Mouse (Mus musculus): Measurements from ENCODE around the gene Hist2h2aa1.
"Not testable (repeated sequence)": the region's sequence is repeated elsewhere in the genome, so short reads cannot be mapped to it uniquely, and the experiment has no call there.

Hist2h2aa1 gene

DNA sequence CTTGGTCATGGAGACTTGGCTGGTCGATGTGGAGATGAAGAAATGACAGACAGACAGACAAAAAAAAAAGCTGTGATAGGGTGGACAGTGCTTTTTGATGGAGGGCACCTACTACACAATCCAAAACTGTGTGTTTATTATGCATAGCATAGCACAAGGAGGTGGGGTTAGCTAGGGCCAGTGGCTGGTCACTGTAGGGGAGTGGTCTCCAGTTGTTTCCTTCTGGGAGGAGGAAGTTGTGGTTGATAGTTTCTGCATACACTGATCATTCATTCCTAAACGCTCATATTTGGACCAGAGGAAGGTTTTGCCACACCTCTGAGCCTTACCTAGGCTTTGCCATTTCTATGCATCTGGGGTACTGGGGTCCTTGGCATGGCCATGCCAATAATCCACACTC is 14.9 kb upstream of the Hist2h2aa1 start:
- DNase-seq (ENCODE audit: low spot score): no peak

DNA sequence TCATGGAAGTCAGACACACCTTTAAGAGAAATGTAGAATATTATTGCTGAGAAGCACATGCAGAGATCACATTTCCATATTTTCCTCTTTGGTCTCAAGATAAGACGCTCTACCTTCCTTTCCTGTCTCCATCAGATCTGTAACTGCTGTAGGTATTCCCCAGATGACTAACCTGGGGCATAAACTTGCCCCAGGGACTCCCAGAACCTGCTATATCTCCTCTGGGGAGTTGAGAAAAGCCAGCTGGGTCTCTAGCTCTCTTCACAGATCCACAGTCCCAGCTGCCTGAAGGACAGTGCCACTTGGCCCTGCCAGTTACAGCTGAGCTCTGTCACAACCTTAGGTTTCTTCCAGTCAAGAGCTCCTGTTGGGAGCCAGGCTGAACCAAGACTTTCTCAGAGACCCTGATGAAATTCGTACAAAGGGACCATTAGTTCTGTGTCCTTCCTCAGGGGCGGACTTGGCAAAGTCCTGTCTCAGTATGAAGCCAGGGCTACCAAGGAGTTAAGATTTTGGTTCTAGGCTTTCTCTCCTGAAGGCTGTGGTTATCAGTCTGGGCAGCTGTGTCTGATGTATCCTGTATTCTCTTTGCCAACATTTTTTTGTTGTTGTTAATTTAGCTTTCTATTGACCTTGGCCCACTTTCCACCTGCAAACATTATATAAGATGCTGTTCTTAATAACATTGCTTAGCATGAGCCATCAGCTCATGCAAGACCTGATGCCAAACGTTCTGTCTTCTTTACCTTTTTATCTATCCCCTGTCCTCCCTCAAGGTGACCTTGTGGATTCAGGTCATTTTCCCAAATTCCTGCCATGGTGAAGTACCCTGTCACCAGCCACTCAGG is 14.2 kb upstream of the Hist2h2aa1 start:
- DNase-seq (ENCODE audit: low spot score): no peak

DNA sequence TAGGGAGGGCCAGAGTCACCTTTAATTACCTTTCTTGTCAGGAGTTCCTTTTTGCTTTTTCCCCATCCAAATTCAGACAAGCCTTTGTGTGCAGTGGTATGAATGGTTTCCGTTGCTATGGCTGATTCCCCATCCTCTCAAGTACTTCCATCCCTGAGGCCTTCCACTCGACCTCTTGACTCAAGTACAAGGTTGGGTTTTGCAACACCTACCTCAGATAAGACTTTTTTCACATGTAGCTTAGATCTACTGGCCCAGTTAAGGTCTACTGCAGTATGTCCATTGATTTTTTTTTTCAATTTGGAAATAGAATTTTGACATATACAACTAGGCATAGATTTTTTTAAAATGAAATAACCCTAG is 13.6 kb upstream of the Hist2h2aa1 start:
- DNase-seq (ENCODE audit: low spot score): no peak

DNA sequence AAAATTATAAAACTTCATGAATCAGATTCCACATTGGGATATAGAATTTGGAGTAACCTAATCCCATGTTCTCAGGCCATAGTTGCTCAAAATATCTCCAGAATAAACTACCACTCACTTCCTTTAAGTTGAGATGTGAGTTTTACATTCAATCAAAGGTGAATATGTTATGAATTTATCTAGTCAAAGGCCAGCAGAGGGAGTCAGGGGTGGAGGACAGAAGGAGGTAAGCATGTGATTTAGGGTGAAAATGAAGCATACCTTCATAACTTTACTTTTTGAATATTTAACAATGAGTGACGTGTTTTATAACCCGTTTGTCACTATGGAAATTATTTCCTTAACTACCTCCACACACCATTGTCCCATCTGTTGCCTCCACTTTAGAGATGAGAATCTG is 10.4 kb upstream of the Hist2h2aa1 start:
- no peak for DNase-seq (ENCODE audit: low spot score)

DNA sequence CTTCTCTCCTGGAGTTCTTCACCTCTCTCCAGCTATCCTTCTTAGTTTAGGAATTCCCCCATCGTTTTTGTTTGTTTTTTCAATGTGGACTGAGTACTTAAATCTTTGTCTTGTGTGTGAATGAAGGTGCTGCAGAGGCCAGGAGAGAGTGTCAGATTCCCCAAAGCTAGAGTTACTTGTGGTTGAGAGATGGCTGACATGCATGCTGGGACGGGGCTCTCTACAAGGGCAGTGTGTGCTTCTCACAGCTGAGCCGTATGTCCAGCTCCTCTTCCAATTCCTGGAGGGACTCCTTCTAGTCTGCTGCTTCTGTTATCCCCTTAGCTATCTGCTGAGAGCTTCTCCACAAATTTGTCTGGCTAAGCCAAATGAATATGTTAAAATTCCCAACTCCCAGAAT is 9.5 kb upstream of the Hist2h2aa1 start:
- no peak for DNase-seq (ENCODE audit: low spot score)

DNA sequence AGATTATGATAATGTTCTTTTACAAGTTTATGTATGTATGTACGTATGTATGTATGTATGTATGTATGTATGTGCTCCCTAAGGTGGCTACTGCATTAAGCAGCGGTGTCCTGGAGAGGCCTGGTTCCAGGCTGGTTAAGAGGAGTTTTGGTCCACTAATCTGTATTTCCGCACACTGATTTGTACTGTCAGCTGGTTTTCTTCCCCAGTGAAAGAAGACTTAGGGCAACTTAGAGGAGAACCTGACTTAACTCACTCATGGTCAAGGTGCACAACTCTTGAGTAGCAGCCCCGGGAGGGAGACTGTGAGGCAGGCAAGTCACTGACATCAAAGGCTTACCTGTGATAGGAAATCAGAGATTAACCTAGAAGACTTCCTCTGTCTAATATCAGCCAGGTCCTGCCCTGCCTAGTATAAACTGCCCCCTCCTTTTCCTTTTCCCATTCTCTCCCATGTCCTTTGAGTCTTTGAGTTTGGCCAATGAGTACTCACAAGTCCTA is 8.4 kb upstream of the Hist2h2aa1 start:
- no peak for DNase-seq (ENCODE audit: low spot score)

DNA sequence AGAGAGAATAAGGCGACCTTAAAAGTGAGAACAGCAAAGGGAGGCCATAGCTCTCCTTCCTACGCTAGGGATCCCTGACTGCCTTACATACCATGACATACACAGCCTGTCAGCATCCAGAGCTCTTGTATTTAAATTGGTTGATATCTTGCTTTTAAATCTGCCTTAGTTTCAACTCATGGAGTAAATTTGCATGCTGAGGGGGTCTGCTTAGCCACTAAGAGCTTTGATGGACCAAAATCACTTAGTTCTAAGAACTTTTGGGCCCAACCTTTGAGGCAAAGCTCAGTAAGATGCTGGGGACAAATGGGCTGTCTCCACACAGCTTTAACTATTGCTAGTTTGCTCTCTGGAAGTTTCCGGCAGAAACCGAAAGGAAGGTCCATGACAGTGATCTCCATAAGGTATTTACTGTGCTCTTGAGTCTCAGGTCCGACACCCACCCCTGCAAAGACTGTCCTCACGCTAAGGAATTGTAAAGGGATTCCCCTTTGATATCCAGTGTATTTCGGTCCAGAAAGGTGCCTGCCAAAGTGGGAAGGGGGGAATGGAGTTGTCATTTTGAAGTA is 7.9 kb upstream of the Hist2h2aa1 start:
- DNase-seq (ENCODE audit: low spot score): no peak

DNA sequence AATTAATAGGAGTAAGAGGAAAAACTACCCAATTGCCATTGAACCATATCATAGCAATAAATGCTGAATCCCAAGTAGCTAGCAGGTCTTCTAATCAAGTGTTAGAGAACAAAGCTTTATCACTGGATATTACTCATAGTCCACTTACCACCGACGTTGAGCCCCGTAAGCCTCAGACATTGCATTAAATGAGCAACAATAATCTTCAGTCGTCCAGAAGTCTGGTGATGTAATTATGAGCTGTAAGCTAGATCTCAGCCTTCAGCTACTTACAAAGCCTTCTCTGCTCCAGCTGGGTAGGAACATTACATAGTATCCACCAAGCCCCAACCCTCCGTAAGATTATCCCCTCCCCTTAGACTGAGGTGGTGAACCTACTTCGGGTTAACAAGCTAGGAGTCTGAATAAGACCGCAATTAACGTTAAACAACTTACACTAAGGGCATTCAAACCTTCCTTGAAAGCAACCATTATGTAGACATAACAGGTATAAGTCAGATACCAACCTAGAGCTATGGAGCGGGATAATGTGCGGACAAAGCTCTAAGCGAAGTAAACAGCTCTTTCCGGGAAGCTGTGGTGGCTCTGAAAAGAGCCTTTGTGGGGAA is 7.3 kb upstream of the Hist2h2aa1 start:
- DNase-seq (ENCODE audit: low spot score): no peak

DNA sequence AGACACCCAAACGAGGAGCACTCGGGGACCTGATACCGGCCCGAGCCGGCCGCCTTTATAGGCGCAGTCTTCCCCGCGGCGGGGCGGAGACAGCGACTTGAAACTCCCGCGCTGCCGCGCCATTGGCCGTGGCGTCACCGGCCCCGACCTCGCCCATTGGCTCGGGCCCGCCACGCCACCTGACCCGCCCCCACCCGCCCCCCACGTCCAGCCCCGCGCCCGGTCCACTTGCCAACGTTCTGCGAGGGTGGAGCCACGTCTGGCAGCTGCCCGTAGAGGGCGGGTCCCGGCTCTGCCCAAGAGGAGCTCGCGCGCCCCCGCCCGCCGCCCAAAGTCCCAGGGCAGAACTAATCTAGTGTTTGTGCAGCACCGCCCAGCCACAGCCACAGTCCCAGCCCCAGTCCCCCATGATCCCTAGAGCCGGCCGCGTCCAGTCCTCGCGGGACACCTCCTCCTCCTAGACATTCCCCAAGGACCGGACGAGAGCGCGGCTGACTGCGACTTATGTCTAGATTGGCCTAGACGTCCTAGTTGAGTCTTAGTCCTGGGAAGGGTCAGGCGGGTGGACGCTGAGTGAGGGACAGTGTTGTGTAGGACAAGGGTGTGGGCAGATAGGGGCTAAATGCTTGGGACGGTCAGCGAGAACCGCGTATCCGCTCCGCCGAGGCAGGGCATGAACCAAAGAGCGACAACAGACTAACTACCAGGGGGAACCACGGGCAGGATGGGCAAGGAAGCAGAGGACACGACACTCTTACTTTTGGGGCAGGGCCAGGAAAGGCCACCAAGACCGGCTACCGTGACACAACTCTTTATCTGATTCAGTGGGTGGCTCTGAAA is 6.1 kb upstream of the Hist2h2aa1 start, which contains the start of gene Hist2h3c2:
TSS of gene Hist2h3c2 (minus strand) at position 174 of the 840 bp plus-strand sequence.
- DNase-seq (ENCODE audit: low spot score): not testable (repeated sequence)

DNA sequence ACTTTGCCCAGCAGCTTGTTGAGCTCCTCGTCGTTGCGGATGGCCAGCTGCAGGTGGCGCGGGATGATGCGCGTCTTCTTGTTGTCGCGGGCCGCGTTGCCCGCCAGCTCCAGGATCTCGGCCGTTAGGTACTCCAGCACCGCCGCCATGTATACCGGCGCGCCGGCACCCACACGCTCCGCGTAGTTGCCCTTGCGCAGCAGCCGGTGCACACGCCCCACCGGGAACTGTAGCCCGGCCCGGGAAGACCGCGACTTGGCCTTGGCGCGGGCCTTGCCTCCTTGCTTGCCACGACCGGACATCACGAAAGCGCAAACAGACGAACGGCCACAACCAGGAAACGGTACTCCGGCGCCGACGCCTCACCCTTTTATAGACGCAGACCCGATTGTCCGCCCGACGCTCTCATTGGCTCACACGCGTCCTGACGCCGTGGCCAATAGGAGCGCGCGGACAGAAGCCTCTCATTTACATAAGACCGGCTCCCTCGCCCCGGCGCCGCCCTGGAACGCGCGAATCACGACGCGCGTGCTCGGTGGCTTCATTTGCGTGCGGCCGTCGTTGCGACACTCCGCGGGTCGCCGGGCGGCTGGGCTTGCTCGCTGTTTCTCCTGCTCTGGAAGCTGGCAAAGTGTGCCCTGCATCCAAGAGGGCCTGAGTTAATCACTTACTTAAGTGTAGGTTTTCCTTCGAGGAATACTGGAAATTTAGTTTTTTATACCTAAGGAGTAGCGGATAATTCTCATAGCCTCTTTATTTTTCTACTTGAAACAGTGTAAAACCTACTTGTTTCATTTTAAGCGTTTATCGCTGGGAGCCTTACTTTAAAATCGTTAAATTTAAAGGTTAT is 5.1 kb upstream of the Hist2h2aa1 start, which contains the start of gene Hist2h2aa2:
TSS of gene Hist2h2aa2 (minus strand) at position 328 of the 850 bp plus-strand sequence.
- peak; percentile 76 for DNase-seq (ENCODE audit: low spot score)

DNA sequence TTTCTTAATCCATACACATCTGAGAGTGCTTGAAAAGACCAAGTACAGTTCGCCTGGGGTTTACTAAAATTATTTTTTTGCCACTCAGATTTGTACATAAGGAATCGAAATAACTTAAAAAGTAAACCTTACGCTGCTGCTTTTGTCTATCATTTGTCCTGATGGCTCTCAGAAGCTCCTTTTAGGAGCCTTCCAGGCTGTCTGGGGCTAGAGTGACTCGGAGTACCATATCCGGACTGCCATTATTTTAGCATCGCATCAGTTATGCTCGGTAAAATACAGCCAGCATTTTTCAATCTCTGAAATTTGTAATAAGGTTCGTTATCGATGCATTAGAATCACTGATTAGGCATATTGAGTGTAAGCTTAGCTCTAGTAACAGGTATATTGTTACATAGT is 4.5 kb upstream of the Hist2h2aa1 start:
- DNase-seq (ENCODE audit: low spot score): no peak

DNA sequence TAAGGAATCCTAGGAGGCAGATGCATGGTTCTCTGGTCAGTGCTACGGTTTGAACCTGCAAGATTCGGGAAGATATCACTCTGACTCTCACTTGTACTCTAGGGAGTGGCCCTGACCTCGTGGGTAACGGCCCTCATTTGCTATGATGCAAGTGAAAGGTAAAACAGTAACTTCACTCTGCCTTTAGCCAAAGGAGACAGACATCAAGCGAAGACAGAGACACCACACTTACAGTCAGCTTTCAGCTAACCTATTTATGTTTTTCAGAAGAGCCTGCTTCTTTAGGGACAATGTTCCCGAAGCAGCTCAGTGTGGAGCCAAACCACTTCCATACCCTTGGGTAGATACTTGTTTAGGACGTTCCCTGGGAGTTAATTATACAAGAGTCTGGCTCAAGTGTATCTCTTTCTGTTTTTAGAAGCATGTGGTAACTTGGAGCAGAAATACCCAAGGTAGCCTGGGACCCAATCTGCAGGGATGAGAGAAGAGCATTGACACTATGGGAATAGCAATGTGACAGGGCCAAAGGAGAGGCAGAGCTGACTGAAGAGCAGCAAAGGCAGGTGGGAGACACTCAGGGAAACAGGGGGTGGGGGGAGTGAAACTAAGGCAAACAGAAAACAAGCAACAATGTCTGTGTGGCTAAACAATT is 1.2 kb upstream of the Hist2h2aa1 start:
- DNase-seq (ENCODE audit: low spot score): no peak

DNA sequence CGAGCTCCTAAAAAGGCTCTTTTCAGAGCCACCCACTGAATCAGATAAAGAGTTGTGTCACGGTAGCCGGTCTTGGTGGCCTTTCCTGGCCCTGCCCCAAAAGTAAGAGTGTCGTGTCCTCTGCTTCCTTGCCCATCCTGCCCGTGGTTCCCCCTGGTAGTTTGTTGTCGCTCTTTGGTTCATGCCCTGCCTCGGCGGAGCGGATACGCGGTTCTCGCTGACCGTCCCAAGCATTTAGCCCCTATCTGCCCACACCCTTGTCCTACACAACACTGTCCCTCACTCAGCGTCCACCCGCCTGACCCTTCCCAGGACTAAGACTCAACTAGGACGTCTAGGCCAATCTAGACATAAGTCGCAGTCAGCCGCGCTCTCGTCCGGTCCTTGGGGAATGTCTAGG is 721 bp downstream of the Hist2h2aa1 start:
- not testable (repeated sequence) for DNase-seq (ENCODE audit: low spot score)

DNA sequence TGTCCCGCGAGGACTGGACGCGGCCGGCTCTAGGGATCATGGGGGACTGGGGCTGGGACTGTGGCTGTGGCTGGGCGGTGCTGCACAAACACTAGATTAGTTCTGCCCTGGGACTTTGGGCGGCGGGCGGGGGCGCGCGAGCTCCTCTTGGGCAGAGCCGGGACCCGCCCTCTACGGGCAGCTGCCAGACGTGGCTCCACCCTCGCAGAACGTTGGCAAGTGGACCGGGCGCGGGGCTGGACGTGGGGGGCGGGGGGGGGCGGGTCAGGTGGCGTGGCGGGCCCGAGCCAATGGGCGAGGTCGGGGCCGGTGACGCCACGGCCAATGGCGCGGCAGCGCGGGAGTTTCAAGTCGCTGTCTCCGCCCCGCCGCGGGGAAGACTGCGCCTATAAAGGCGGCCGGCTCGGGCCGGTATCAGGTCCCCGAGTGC is 1.1 kb downstream of the Hist2h2aa1 start, which contains the start of gene Hist2h3c1:
TSS of gene Hist2h3c1 (plus strand) at position 259 of the 430 bp plus-strand sequence.
- DNase-seq (ENCODE audit: low spot score): not testable (repeated sequence)

DNA sequence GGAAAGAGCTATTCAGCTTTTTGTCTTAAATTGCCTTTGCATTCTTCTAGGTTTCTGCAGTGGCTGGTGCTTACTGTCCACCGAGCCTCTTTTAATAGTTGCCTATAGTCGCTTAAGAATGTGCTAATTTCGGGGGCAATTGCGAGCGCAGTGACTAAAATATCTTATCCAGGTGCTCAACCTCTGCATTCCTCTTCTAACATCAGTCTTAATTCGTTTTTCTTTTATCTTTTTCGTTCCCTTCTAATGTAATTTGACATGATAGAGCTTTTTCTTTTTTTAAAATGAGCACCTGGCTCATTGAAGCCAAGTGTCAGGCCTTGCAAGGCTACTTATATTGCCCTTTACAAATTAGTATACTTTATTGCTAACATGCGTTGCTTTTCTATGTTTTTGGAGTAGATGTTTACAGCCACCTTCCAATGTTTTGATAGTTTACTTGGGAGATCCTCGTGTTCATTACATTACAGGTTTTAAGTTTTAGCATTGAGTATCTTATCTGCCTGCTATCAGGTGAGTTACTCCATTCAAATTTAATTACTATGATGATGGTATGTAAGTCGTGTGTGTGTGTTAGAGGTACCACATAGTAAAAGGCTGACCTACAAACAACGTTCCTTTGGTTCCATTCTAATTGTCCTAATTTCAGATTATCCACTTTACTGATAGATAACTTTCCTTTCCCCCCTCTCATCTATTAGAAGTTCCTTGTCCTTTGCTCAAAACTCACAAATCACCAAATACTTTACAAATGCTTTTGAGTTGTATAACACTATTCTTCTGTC is 2.3 kb downstream of the Hist2h2aa1 start:
- no peak for DNase-seq (ENCODE audit: low spot score)

DNA sequence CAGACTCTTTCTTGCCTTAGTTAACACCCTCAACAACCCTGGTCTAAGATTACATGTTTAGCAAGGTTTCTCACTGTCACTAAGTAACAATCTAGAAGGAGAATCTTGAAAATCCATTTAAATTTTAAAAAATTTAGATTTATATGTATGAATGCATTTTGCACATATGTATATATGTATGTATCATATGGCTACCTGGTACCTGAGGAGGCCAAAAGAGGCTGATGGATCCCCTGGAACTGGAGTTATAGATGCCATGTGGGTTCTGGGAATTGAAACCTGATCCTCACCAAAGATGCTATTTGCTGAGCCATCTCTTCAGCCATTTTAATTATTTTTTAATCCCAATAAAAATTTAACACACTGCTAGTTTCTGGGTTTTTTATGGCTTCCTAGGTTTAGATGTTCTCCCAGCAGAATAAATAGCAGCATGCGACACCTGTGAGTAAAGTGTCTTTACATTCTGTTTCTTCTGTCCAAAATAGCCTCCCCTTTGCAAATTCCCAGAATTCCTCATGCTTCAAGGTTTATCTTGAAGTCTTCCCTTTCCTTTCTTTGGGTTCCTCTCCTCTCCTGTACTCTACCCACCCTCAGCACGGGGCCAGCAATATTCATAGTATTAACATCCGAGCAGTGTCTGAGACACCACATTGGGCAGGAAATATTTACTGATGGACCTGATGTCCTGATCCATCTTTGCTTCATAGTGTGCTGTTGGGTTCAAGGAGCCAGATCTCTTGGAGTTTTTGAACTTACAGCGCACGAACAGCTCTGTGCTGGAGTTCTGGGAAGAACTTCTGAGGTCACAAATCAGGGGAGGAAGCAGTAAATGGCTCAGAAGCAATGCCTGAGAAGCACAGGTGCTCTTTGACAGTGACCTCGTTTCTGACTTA is 3.1 kb downstream of the Hist2h2aa1 start:
- DNase-seq (ENCODE audit: low spot score): no peak

DNA sequence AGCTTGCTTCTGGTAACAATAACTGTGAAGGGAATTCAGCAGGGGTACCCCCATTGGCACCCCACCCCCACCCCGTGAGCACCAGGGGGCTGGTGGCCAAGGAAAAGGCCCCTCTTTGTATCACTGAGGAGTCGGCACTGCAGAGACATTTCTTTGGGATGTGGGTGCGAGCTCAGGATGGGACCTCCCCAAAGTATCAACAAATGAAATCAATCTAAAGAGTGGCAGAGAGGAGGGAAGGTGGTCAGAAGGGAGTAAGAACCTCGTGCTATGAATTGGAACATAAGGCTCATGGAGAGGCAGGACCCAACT is 3.7 kb downstream of the Hist2h2aa1 start:
- DNase-seq (ENCODE audit: low spot score): no peak

DNA sequence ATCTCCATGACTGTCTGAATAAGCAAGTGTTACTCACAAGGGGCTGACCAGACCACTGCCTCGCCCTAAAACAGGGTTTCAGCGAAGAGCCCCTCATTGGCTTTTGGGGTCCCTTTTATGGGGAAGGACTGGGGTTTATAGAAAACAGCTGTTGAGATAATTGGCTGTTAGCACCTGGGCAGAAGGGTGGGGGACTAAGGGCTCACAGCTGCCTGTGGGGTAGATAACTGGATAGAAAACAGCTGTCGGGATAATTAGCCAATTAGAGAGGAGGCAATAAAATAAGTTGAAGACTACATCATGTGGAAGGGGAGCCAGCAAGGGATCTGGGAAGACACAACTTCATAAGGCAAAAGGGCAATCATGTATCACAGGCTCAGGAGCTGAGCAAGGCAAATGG is 5.6 kb downstream of the Hist2h2aa1 start:
- DNase-seq (ENCODE audit: low spot score): no peak

DNA sequence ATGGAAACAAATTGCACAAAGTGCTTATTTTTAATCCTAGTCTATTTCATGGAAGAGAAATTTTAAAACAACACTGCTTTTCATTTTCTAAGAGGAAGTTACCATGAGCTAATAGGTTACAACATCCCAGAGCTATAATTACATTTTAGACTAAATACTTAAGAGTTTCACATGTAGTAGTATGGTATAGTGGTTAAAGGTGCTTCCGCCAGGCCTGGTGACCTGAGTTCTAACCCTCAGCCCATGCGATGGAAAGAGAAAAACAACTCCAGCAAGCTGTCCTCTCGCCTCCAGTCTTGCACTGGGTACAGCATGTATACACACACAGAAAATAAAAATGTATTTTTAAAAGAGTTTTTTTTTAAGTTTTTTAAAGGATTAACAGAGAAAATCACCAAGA is 6.5 kb downstream of the Hist2h2aa1 start:
- no peak for DNase-seq (ENCODE audit: low spot score)

Measured in urinary bladder, postnatal 25 days (tissue).